22 mouse cellular contexts compared by ENCODE assay signal in genomic region chr3:121362002-121362401, GRCm38 (mm10).
A peak's percentile ranks its signal among the peaks of the same experiment; 100 is the strongest.
DNase-seq lines count a peak whose midpoint lies in the region; ATAC-seq and TF ChIP-seq lines count a peak whose summit lies in the region.
"Had no signal": no experiment of that assay in that cellular context is flagged by ENCODE, and none has a peak within 500 bp of the region (broad histone marks: within the 10 kb centered on the region; RNA-seq: fewer than 3 reads in every experiment).

No protein-coding gene starts in this region.

- H3K79me2 ChIP-seq in CH12.LX (replicated peaks; ENCODE audit: control insufficient read depth, extremely low read depth, insufficient read depth, poor library complexity, severe bottlenecking): no peaks in the 10 kb centered on the region

- H3K9me3 ChIP-seq in heart, embryonic 11.5 days (replicated peaks; ENCODE audit: control insufficient read depth, low read length): no peaks in the 10 kb centered on the region
- no peaks in the 10 kb centered on the region for H3K9me3 ChIP-seq in CH12.LX (replicated peaks; ENCODE audit: low read length)
- H3K9me3 ChIP-seq: G1E had no signal

- peaks cover 4% of the 10 kb centered on the region; the same call in 1 of the 2 replicates for H3K4me1 ChIP-seq in heart, embryonic 11.5 days (ENCODE audit: control insufficient read depth, insufficient read depth, low read length)
- H3K4me1 ChIP-seq in thymus, adult 2 months (replicated peaks; ENCODE audit: control insufficient read depth, insufficient read depth, low read length): peaks cover 28% of the 10 kb centered on the region
- H3K4me1 ChIP-seq in CH12.LX (ENCODE audit: control insufficient read depth in 1 of 2, insufficient read depth in 2 of 2): peaks cover 6 to 22% of the 10 kb centered on the region in 2 experiments

- H3K4me2 ChIP-seq in heart, embryonic 11.5 days: no peak overlapping the region
- H3K4me2 ChIP-seq in CH12.LX (ENCODE audit: insufficient read depth, low read depth, poor library complexity, severe bottlenecking): no peak overlapping the region

- in situ Hi-C loops in CH12.LX (cut with MboI; ENCODE audit: low pct_ligation_motif_present, low pct_unique_long_range_greater_than_20kb, low sequenced_read_pairs): no loop called here

- no peak overlapping the region for H3K27ac ChIP-seq in heart, embryonic 11.5 days (ENCODE audit: low read depth, low read length)
- H3K27ac ChIP-seq in thymus, adult 2 months (ENCODE audit: control insufficient read depth, insufficient read depth, low read length): peak overlapping the region; percentile 67; the same call in 1 of the 2 replicates
- H3K27ac ChIP-seq in CH12.LX (ENCODE audit: insufficient read depth, low read depth): no peak overlapping the region

- H3K4me3 ChIP-seq in heart, embryonic 11.5 days (ENCODE audit: low read depth, low read length): no peak overlapping the region
- no peak overlapping the region for H3K4me3 ChIP-seq in thymus, adult 2 months (ENCODE audit: control insufficient read depth, insufficient read depth, low read length)
- H3K4me3 ChIP-seq in CH12.LX (replicated peaks in 1 of 3; ENCODE audit: low read depth in 2 of 3, low read length in 2 of 3, poor library complexity in 1 of 3): no peak overlapping the region

- TF ChIP-seq POLR2A in thymus, adult 2 months (IDR thresholded peaks at IDR 0.05; ENCODE audit: control insufficient read depth, extremely low read depth, insufficient read depth, low read length, poor library complexity): no peak
- no peak for TF ChIP-seq POLR2A in CH12.LX (IDR thresholded peaks at IDR 0.05; ENCODE audit: low read depth, low read length)

- no peak overlapping the region for H3K9ac ChIP-seq in heart, embryonic 11.5 days (ENCODE audit: low read depth, low read length)
- H3K9ac ChIP-seq in CH12.LX (ENCODE audit: insufficient read depth, low read depth): no peak overlapping the region

- no peaks in the 10 kb centered on the region for H3K36me3 ChIP-seq in heart, embryonic 11.5 days (ENCODE audit: control insufficient read depth, insufficient read depth, low read length)
- H3K36me3 ChIP-seq in thymus, adult 2 months (ENCODE audit: control insufficient read depth, insufficient read depth, low read length): no peaks in the 10 kb centered on the region
- H3K36me3 ChIP-seq in CH12.LX (replicated peaks in 1 of 2; ENCODE audit: control insufficient read depth in 1 of 2, insufficient read depth in 1 of 2, low read length in 1 of 2): peaks cover 0 to 8% of the 10 kb centered on the region in 2 experiments

- no peaks in the 10 kb centered on the region for H3K27me3 ChIP-seq in heart, embryonic 11.5 days (ENCODE audit: control insufficient read depth, insufficient read depth, low read length)
- H3K27me3 ChIP-seq in thymus, adult 2 months (ENCODE audit: control insufficient read depth, insufficient read depth, low read length): no peaks in the 10 kb centered on the region
- no peaks in the 10 kb centered on the region for H3K27me3 ChIP-seq in CH12.LX (replicated peaks)
- H3K27me3 ChIP-seq: Patski had no signal

- WGBS in heart, embryonic 11.5 days (ENCODE audit: insufficient replicate concordance): 41% methylated on average over 1 of the region's 1 CpGs
- 0% methylated on average over 1 of the region's 1 CpGs for WGBS in thymus, adult 2 months

- no peak for TF ChIP-seq EP300 in CH12.LX (IDR thresholded peaks at IDR 0.05; ENCODE audit: low read length)

- ATAC-seq in heart, embryonic 11.5 days (replicated peaks; ENCODE audit: insufficient number of reproducible peaks, low FRiP score, low TSS enrichment): no peak
- ATAC-seq: activated CD4-positive, CD25-positive, alpha-beta regulatory T cell, adult 4 months; CD4-positive, CD25-positive, alpha-beta regulatory T cell, adult 4 months; Patski had no signal

- dilution Hi-C loops in CH12.LX (cut with MboI; ENCODE audit: extremely low pct_ligation_motif_present, extremely low pct_unique_long_range_greater_than_20kb, low sequenced_read_pairs): no loop called here

- DNase-seq in heart, adult 11 months: peak; percentile 4
- peak; percentile 23 to 39 for DNase-seq in spleen, postnatal 36 days (ENCODE audit: low spot score in 2 of 2)
- no peak for DNase-seq in spleen, adult 12 weeks (ENCODE audit: low spot score)
- no peak for DNase-seq in thymus, adult 2 months
- DNase-seq in thymus, postnatal 14 days: no peak
- no peak for DNase-seq in CH12.LX (ENCODE audit: extremely low read depth)
- DNase-seq in ovary, postnatal 10 days (ENCODE audit: low spot score): no peak
- DNase-seq: adrenal gland, adult 2 months; adrenal gland, adult 8-10 months; adrenal gland, postnatal 10 days; adrenal gland, postnatal 14 days; adrenal gland, postnatal 25 days; adrenal gland, postnatal 36 days; B cell, adult 2 months; cerebellum, adult 11 months; cerebellum, adult 11-12 months; cerebellum, adult 18-20 months had no signal

- TF ChIP-seq CTCF in thymus, adult 2 months (IDR thresholded peaks at IDR 0.05; ENCODE audit: borderline replicate concordance, control insufficient read depth, extremely low read depth, insufficient read depth, low read length, poor library complexity): no peak
- TF ChIP-seq CTCF in CH12.LX (conservative IDR thresholded peaks at IDR 0.05 in 1 of 2, IDR thresholded peaks at IDR 0.05 in 1 of 2; ENCODE audit: low read depth in 2 of 2, low read length in 2 of 2): no peak

- TF ChIP-seq RAD21 in CH12.LX (IDR thresholded peaks at IDR 0.05; ENCODE audit: low read depth, low read length): no peak

TF ChIP-seq in CH12.LX, 34 proteins besides CTCF, POLR2A, EP300 and RAD21:
- TF ChIP-seq JUN (IDR thresholded peaks at IDR 0.05; ENCODE audit: insufficient read depth, low read depth, low read length) (no peak), SIN3A (IDR thresholded peaks at IDR 0.05; ENCODE audit: low read length) (0 out of 2 replicates have a peak, but pooled peaks have one; percentile 37), TBP (conservative IDR thresholded peaks at IDR 0.05; ENCODE audit: low read depth, low read length) (no peak), ZNF384 (IDR thresholded peaks at IDR 0.05; ENCODE audit: low read depth, low read length) (peak; percentile 87), ETS1 (conservative IDR thresholded peaks at IDR 0.05; ENCODE audit: low read depth, low read length) (peak; percentile 36; the same call in 1 of the 2 replicates), MEF2A (IDR thresholded peaks at IDR 0.05; ENCODE audit: borderline replicate concordance, low read depth, low read length) (peak; percentile 81), MAX (IDR thresholded peaks at IDR 0.05; ENCODE audit: low read length) (0 out of 2 replicates have a peak, but pooled peaks have one; percentile 34), KAT2A (IDR thresholded peaks at IDR 0.05; ENCODE audit: insufficient replicate concordance, low read length) (no peak), MYC (IDR thresholded peaks at IDR 0.05; ENCODE audit: low read depth, low read length) (peak; percentile 50; the same call in 1 of the 2 replicates)

Comparison
In these comparisons a context has a peak if more than half of its experiments do, and no peak if none do; other contexts are left out.
1. DNase-seq: peak in heart, adult 11 months (single experiment) and spleen, postnatal 36 days (2 of 2); none in spleen, adult 12 weeks (single experiment), thymus, adult 2 months (single experiment), thymus, postnatal 14 days (single experiment), CH12.LX (single experiment) and ovary, postnatal 10 days (single experiment).